Mouse (Mus musculus) adrenal gland, postnatal 10 days (tissue): ENCODE measurements around the gene Sympk. TPM values are rescaled to one million over a fixed set of nuclear protein-coding genes. Genes with fewer than 3 reads are reported as not detected.

Experiments used
- microRNA-seq: library from miRNA; unstranded; fragments of <30 nt; microRNA quantifications from one replicate; pipeline ENCODE4 v1.2.0, GENCODE M21; 2021
- total RNA-seq, 2 experiments: library from RNA; stranded (reverse); gene quantifications; 2 replicates each; pipeline ENCODE4 v1.2.3; 2021

Sympk gene
- total RNA-seq, 2 experiments from 2014 or later, result 78.0 to 89.0 TPM

Small RNA genes lying within 50 kb of the gene (microRNA-seq; reads per million reads assigned to microRNA genes)
- gene Mir3100, result 3.7 reads per million

Other genes with a start within 250 kb of the Sympk start
- not detected for gene Psg19, start 225.9 kb upstream of the Sympk start, total RNA-seq
- gene Psg17, start 202.8 kb upstream of the Sympk start, total RNA-seq, result not detected
- gene Mill2, start 184.4 kb upstream of the Sympk start, total RNA-seq, result 1 to 10 TPM; 3.7 to 5.0 TPM
- 1 to 10 TPM; 5.0 to 7.9 TPM for gene Pglyrp1, start 153.0 kb upstream of the Sympk start, total RNA-seq
- gene Ccdc61, start 114.0 kb upstream of the Sympk start, total RNA-seq, result 10 to 100 TPM; 12.5 to 13.9 TPM
- gene Nova2, start 98.5 kb upstream of the Sympk start, total RNA-seq, result 1 to 10 TPM; 6.1 to 7.4 TPM
- not detected for gene Nanos2, start 37.0 kb upstream of the Sympk start, total RNA-seq
- gene Mypop, start 33.1 kb upstream of the Sympk start, total RNA-seq, result 1 to 10 TPM; 6.4 to 6.8 TPM
- 10 to 100 TPM; 36.9 to 37.2 TPM for gene Irf2bp1, start 20.3 kb upstream of the Sympk start, total RNA-seq
- gene Foxa3, start 839 bp upstream of the Sympk start, total RNA-seq, result 10 to 100 TPM in 1 of 2 experiments, 1 to 10 TPM in 1; 4.8 to 14.0 TPM
- not detected for gene Rsph6a, start 30.3 kb downstream of the Sympk start, total RNA-seq
- 10 to 100 TPM; 43.5 to 48.4 TPM for gene Dmwd, start 51.9 kb downstream of the Sympk start, total RNA-seq
- 10 to 100 TPM; 51.8 to 93.9 TPM for gene Dmpk, start 59.5 kb downstream of the Sympk start, total RNA-seq
- 10 to 100 TPM; 12.3 to 17.3 TPM for gene Six5, start 70.2 kb downstream of the Sympk start, total RNA-seq
- gene Gm4969, start 94.0 kb downstream of the Sympk start, total RNA-seq, result under 1 TPM; 0.21 to 0.24 TPM
- 10 to 100 TPM; 10.7 to 11.1 TPM for gene Fbxo46, start 95.5 kb downstream of the Sympk start, total RNA-seq
- gene Qpctl, start 124.9 kb downstream of the Sympk start, total RNA-seq, result 10 to 100 TPM; 12.5 to 12.6 TPM
- gene Snrpd2, start 125.3 kb downstream of the Sympk start, total RNA-seq, result 10 to 100 TPM; 90.1 to 91.2 TPM
- gene Gipr, start 141.8 kb downstream of the Sympk start, total RNA-seq, result under 1 TPM; 0.75 to 0.94 TPM
- 10 to 100 TPM; 37.7 to 41.0 TPM for gene Eml2, start 152.0 kb downstream of the Sympk start, total RNA-seq
- gene Gpr4, start 188.2 kb downstream of the Sympk start, total RNA-seq, result 1 to 10 TPM; 7.4 to 9.2 TPM
- 10 to 100 TPM; 26.5 to 26.6 TPM for gene Opa3, start 204.0 kb downstream of the Sympk start, total RNA-seq
- 10 to 100 TPM; 73.9 to 77.2 TPM for gene Vasp, start 247.4 kb downstream of the Sympk start, total RNA-seq